Mouse (Mus musculus): ENCODE data around the gene Olfr545. TPM values are rescaled to one million over a fixed set of nuclear protein-coding genes. Genes with fewer than 3 reads are reported as not detected.
"Not testable (repeated sequence)": the region's sequence is repeated elsewhere in the genome, so short reads cannot be mapped to it uniquely, and the experiment has no call there.

Olfr545 gene
- polyA plus RNA-seq, 1 experiment from 2014 or later, result 0.11 TPM

- Histone ChIP-seq H3K36me3 (no peaks in the 10 kb centered on the region), H3K27ac (replicated peaks) (no peak overlapping the region), H3K4me1 (no peaks in the 10 kb centered on the region), H3K9me3 (replicated peaks) (no peaks in the 10 kb centered on the region), H3K27me3 (ENCODE audit: low read depth, poor library complexity, severe bottlenecking) (peaks cover 10% of the 10 kb centered on the region), H3K4me3 (no peak overlapping the region)
- DNase-seq (ENCODE audit: low spot score), result peak; percentile 73
- WGBS, result 45% methylated on average over 3 of the region's 3 CpGs
Measured at GRCm38 (mm10) chr7:102506848-102507247, 7.5 kb upstream of the Olfr545 start.

GRCm38 (mm10) chr7:102501986-102502385 lies 2.6 kb upstream of the Olfr545 start:
- Histone ChIP-seq H3K27ac (replicated peaks) (no peak overlapping the region), H3K36me3 (no peaks in the 10 kb centered on the region), H3K27me3 (ENCODE audit: low read depth, poor library complexity, severe bottlenecking) (no peaks in the 10 kb centered on the region), H3K4me3 (no peak overlapping the region), H3K9me3 (replicated peaks) (no peaks in the 10 kb centered on the region), H3K4me1 (no peaks in the 10 kb centered on the region)
- WGBS, result 81% methylated on average over 5 of the region's 5 CpGs
- DNase-seq (ENCODE audit: low spot score), result no peak

- H3K36me3 ChIP-seq; H3K4me1 ChIP-seq; H3K9me3 ChIP-seq (replicated peaks); H3K27me3 ChIP-seq (ENCODE audit: low read depth, poor library complexity, severe bottlenecking); H3K27ac ChIP-seq (replicated peaks); DNase-seq (ENCODE audit: low spot score); H3K4me3 ChIP-seq: not testable (repeated sequence)
- 47% methylated on average over 7 of the region's 7 CpGs for WGBS
Measured at GRCm38 (mm10) chr7:102494416-102494815, 5.0 kb downstream of the Olfr545 start.

- no peak for DNase-seq (ENCODE audit: low spot score)
- Histone ChIP-seq H3K27me3 (ENCODE audit: low read depth, poor library complexity, severe bottlenecking) (no peaks in the 10 kb centered on the region), H3K4me1 (no peaks in the 10 kb centered on the region), H3K27ac (replicated peaks) (no peak within 1 kb of the TSS), H3K36me3 (no peaks in the 10 kb centered on the region), H3K9me3 (replicated peaks) (no peaks in the 10 kb centered on the region), H3K4me3 (no peak within 1 kb of the TSS)
- 65% methylated on average over 1 of the region's 1 CpGs for WGBS
Measured at GRCm38 (mm10) chr7:102488161-102488560, 11.2 kb downstream of the Olfr545 start, which contains the start of gene Olfr544. TSS of gene Olfr544 (minus strand) at chr7:102488313.

- H3K27me3 ChIP-seq (ENCODE audit: low read depth, poor library complexity, severe bottlenecking), result no peaks in the 10 kb centered on the region
- WGBS, result 76% methylated on average over 1 of the region's 1 CpGs
Measured at GRCm38 (mm10) chr7:102486105-102486504, 13.3 kb downstream of the Olfr545 start.

GRCm38 (mm10) chr7:102484766-102485165 lies 14.6 kb downstream of the Olfr545 start:
- not testable (repeated sequence) for H3K27me3 ChIP-seq (ENCODE audit: low read depth, poor library complexity, severe bottlenecking); H3K36me3 ChIP-seq; H3K27ac ChIP-seq (replicated peaks); DNase-seq (ENCODE audit: low spot score); H3K9me3 ChIP-seq (replicated peaks); H3K4me1 ChIP-seq; H3K4me3 ChIP-seq
- WGBS, result 71% methylated on average over 8 of the region's 8 CpGs

More at GRCm38 (mm10) chr7:102486105-102486504, 13.3 kb downstream of the Olfr545 start:
- Histone ChIP-seq H3K36me3 (no peaks in the 10 kb centered on the region), H3K4me3 (no peak overlapping the region), H3K9me3 (replicated peaks) (no peaks in the 10 kb centered on the region), H3K27ac (replicated peaks) (no peak overlapping the region), H3K4me1 (no peaks in the 10 kb centered on the region)
- DNase-seq (ENCODE audit: low spot score), result no peak

- Histone ChIP-seq H3K27ac (replicated peaks) (no peak overlapping the region), H3K4me1 (no peaks in the 10 kb centered on the region), H3K9me3 (replicated peaks) (no peaks in the 10 kb centered on the region), H3K4me3 (no peak overlapping the region), H3K27me3 (ENCODE audit: low read depth, poor library complexity, severe bottlenecking) (no peaks in the 10 kb centered on the region), H3K36me3 (no peaks in the 10 kb centered on the region)
- DNase-seq (ENCODE audit: low spot score), result no peak
- WGBS, result 88% methylated on average over 2 of the region's 2 CpGs
Measured at GRCm38 (mm10) chr7:102483665-102484064, 15.7 kb downstream of the Olfr545 start.

- no peak for DNase-seq (ENCODE audit: low spot score)
- H3K4me3 ChIP-seq, result no peak within 1 kb of the TSS
- H3K9me3 ChIP-seq (replicated peaks), result no peaks in the 10 kb centered on the region
- no peak within 1 kb of the TSS for H3K27ac ChIP-seq (replicated peaks)
- peaks cover 7% of the 10 kb centered on the region; the same call in 1 of the 2 replicates for H3K36me3 ChIP-seq
- H3K4me1 ChIP-seq, result no peaks in the 10 kb centered on the region
- 95% methylated on average over 4 of the region's 4 CpGs for WGBS
- no peaks in the 10 kb centered on the region for H3K27me3 ChIP-seq (ENCODE audit: low read depth, poor library complexity, severe bottlenecking)
Measured at GRCm38 (mm10) chr7:102481579-102481978, 17.8 kb downstream of the Olfr545 start, which contains the start of gene Olfr543. TSS of gene Olfr543 (minus strand) at chr7:102481679.

GRCm38 (mm10) chr7:102480821-102481220 lies 18.6 kb downstream of the Olfr545 start:
- Histone ChIP-seq H3K36me3 (peaks cover 8% of the 10 kb centered on the region; the same call in 1 of the 2 replicates), H3K27me3 (ENCODE audit: low read depth, poor library complexity, severe bottlenecking) (no peaks in the 10 kb centered on the region), H3K27ac (replicated peaks) (no peak overlapping the region), H3K4me3 (no peak overlapping the region), H3K4me1 (no peaks in the 10 kb centered on the region), H3K9me3 (replicated peaks) (no peaks in the 10 kb centered on the region)
- DNase-seq (ENCODE audit: low spot score), result no peak
- 91% methylated on average over 4 of the region's 4 CpGs for WGBS

- DNase-seq (ENCODE audit: low spot score), result no peak
- Histone ChIP-seq H3K27ac (replicated peaks) (no peak overlapping the region), H3K9me3 (replicated peaks) (no peaks in the 10 kb centered on the region), H3K27me3 (ENCODE audit: low read depth, poor library complexity, severe bottlenecking) (no peaks in the 10 kb centered on the region), H3K4me1 (no peaks in the 10 kb centered on the region), H3K4me3 (no peak overlapping the region), H3K36me3 (peaks cover 8% of the 10 kb centered on the region; the same call in 1 of the 2 replicates)
- WGBS, result 88% methylated on average over 5 of the region's 5 CpGs
Measured at GRCm38 (mm10) chr7:102479368-102480078, 19.9 kb downstream of the Olfr545 start.

GRCm38 (mm10) chr7:102478926-102479325 lies 20.4 kb downstream of the Olfr545 start:
- Histone ChIP-seq H3K27ac (replicated peaks) (no peak overlapping the region), H3K4me3 (no peak overlapping the region), H3K27me3 (ENCODE audit: low read depth, poor library complexity, severe bottlenecking) (no peaks in the 10 kb centered on the region), H3K9me3 (replicated peaks) (no peaks in the 10 kb centered on the region), H3K4me1 (no peaks in the 10 kb centered on the region), H3K36me3 (peaks cover 8% of the 10 kb centered on the region; the same call in 1 of the 2 replicates)
- WGBS, result 91% methylated on average over 3 of the region's 3 CpGs
- DNase-seq (ENCODE audit: low spot score), result no peak

GRCm38 (mm10) chr7:102478425-102478824 lies 20.9 kb downstream of the Olfr545 start:
- Histone ChIP-seq H3K36me3 (peaks cover 8% of the 10 kb centered on the region; the same call in 1 of the 2 replicates), H3K27ac (replicated peaks) (no peak overlapping the region), H3K27me3 (ENCODE audit: low read depth, poor library complexity, severe bottlenecking) (no peaks in the 10 kb centered on the region), H3K4me3 (no peak overlapping the region), H3K9me3 (replicated peaks) (no peaks in the 10 kb centered on the region), H3K4me1 (no peaks in the 10 kb centered on the region)
- DNase-seq (ENCODE audit: low spot score), result no peak
- WGBS, result 90% methylated on average over 4 of the region's 4 CpGs

GRCm38 (mm10) chr7:102477377-102477776 lies 22.0 kb downstream of the Olfr545 start:
- DNase-seq (ENCODE audit: low spot score), result no peak
- H3K27ac ChIP-seq (replicated peaks), result no peak overlapping the region
- WGBS, result 79% methylated on average over 11 of the region's 11 CpGs

More at GRCm38 (mm10) chr7:102477377-102477776, 22.0 kb downstream of the Olfr545 start:
- Histone ChIP-seq H3K27me3 (ENCODE audit: low read depth, poor library complexity, severe bottlenecking) (no peaks in the 10 kb centered on the region), H3K36me3 (peaks cover 8% of the 10 kb centered on the region; the same call in 1 of the 2 replicates), H3K4me3 (no peak overlapping the region), H3K9me3 (replicated peaks) (no peaks in the 10 kb centered on the region), H3K4me1 (no peaks in the 10 kb centered on the region)
